Mouse (Mus musculus) CH12.LX (cell line): ENCODE measurements at regions not wholly inside any gene's neighbourhood (a gene's known extent, or its start where the extent isn't known, plus 50 kb on each side); places are given as distances from the start of the nearest gene placed in this dataset.
A peak's percentile ranks its signal among the peaks of the same experiment; 100 is the strongest.
"Not testable (repeated sequence)": the region's sequence is repeated elsewhere in the genome, so short reads cannot be mapped to it uniquely, and the experiment has no call there.

Source experiments
- DNase-seq: peaks from one replicate; pipeline ENCODE4 v3.0.0-alpha.2; 2013; ENCODE audit errors: extremely low read depth
- H3K27ac ChIP-seq: 2 replicates; pipeline ENCODE4 v1.5.1; 2012; ENCODE audit warnings: low read depth, mild to moderate bottlenecking, control low read depth, moderate library complexity; ENCODE audit not compliant: insufficient read depth
- H3K27me3 ChIP-seq: replicated peaks from 2 replicates; pipeline ENCODE3; 2012; ENCODE audit warnings: inconsistent platforms
- H3K36me3 ChIP-seq, 2 experiments: replicated peaks in 1 of 2; 2 replicates each; pipeline versions ENCODE3 to v1.6.1; 2012; ENCODE audit warnings: inconsistent platforms in 1 of 2, low read length in 1 of 2, mild to moderate bottlenecking in 1 of 2, mixed read lengths in 1 of 2, moderate library complexity in 1 of 2; ENCODE audit not compliant: control insufficient read depth in 1 of 2, insufficient read depth in 1 of 2
- H3K4me1 ChIP-seq, 2 experiments: 2 replicates each; pipeline ENCODE4 v1.6.1; 2012; ENCODE audit warnings: inconsistent platforms in 1 of 2, moderate library complexity in 1 of 2; ENCODE audit not compliant: insufficient read depth in 2 of 2, control insufficient read depth in 1 of 2
- H3K4me2 ChIP-seq: 2 replicates; pipeline ENCODE4 v1.6.1; 2012; ENCODE audit warnings: low read depth, mild to moderate bottlenecking, control low read depth; ENCODE audit not compliant: poor library complexity, insufficient read depth, severe bottlenecking
- H3K4me3 ChIP-seq, 3 experiments: fragments of 150-350 bp in 1 of 3; sonication (generic) in 1 of 3; replicated peaks in 1 of 3; 2 replicates each; pipeline versions ENCODE3 to v1.5.1; 2011 to 2012; ENCODE audit warnings: low read depth in 2 of 3, low read length in 2 of 3, mild to moderate bottlenecking in 2 of 3, moderate library complexity in 2 of 3, control low read depth in 1 of 3, improper control_type of control experiment in 1 of 3, inconsistent platforms in 1 of 3, mixed read lengths in 1 of 3; ENCODE audit not compliant: poor library complexity in 1 of 3
- H3K79me2 ChIP-seq: replicated peaks from 2 replicates; pipeline ENCODE4 v1.6.1; 2012; ENCODE audit warnings: mild to moderate bottlenecking, moderate library complexity; ENCODE audit not compliant: control insufficient read depth, poor library complexity, insufficient read depth, severe bottlenecking; ENCODE audit errors: extremely low read depth
- H3K9ac ChIP-seq: 2 replicates; pipeline ENCODE4 v1.6.1; 2012; ENCODE audit warnings: low read depth, mild to moderate bottlenecking, control low read depth, moderate library complexity; ENCODE audit not compliant: insufficient read depth
- H3K9me3 ChIP-seq: replicated peaks from 2 replicates; pipeline ENCODE3; 2012; ENCODE audit warnings: low read length, inconsistent platforms, mixed read lengths
- BHLHE40 ChIP-seq: IDR thresholded peaks from 2 replicates; pipeline ENCODE4 v1.6.1; 2011; ENCODE audit warnings: mild to moderate bottlenecking, low read depth, low read length, improper control_type of control experiment
- JUND ChIP-seq: conservative IDR thresholded peaks from 2 replicates; pipeline ENCODE4 v1.6.1; 2011; ENCODE audit warnings: low read depth, low read length, improper control_type of control experiment
- MAX ChIP-seq: IDR thresholded peaks from 2 replicates; pipeline ENCODE4 v1.6.1; 2011; ENCODE audit warnings: low read length, improper control_type of control experiment
- MXI1 ChIP-seq: IDR thresholded peaks from 2 replicates; pipeline ENCODE4 v1.6.1; 2011; ENCODE audit warnings: mild to moderate bottlenecking, low read depth, low read length, improper control_type of control experiment
- USF2 ChIP-seq: conservative IDR thresholded peaks from 2 replicates; pipeline ENCODE4 v1.6.1; 2011; ENCODE audit warnings: low read depth, low read length, improper control_type of control experiment
- dilution Hi-C: fragments of 300-500 bp; cut with MboI; formaldehyde crosslinking; loops from 2 replicates; pipeline ENCODE4 v1.14.3; 2020; ENCODE audit warnings: low sequenced_read_pairs; ENCODE audit not compliant: extremely low pct_unique_long_range_greater_than_20kb, extremely low pct_ligation_motif_present
- in situ Hi-C: fragments of 300-500 bp; cut with MboI; formaldehyde crosslinking; loops from 3 replicates; pipeline ENCODE4 v1.14.3; 2019; ENCODE audit warnings: low sequenced_read_pairs, low pct_ligation_motif_present, low pct_unique_long_range_greater_than_20kb, mixed read lengths

DNA sequence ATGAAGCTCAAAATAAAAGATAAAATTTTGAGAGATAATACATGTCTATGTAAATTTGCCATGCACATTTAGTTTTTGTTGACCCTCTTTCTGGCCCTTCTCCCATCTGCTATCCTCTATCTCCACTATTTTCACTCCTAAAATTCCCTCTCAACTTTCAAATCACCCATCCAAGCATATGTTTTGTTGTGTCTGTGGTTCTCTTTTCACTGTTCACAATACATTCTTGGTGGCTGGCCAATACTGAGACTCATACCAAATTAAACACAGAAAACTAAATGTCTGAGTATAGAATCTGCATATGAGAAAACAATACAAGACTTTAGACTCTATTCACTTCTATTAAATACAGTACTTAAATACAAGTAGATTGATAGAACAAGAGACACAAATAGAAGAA lies 581.2 kb upstream of the Epha5 start:
- Histone ChIP-seq H3K36me3 (no peaks in the 10 kb centered on the region), H3K27ac (no peak overlapping the region), H3K4me1 (no peaks in the 10 kb centered on the region), H3K79me2 (no peaks in the 10 kb centered on the region), H3K4me3 (no peak overlapping the region), H3K4me2 (no peak overlapping the region), H3K9me3 (peaks cover 2% of the 10 kb centered on the region), H3K9ac (no peak overlapping the region), H3K27me3 (no peaks in the 10 kb centered on the region)
- DNase-seq: no peak
- dilution Hi-C loops: no loop called here
- in situ Hi-C loops: no loop called here
- TF ChIP-seq USF2 (no peak), BHLHE40 (no peak), MXI1 (no peak), MAX (no peak), JUND (no peak)

DNA sequence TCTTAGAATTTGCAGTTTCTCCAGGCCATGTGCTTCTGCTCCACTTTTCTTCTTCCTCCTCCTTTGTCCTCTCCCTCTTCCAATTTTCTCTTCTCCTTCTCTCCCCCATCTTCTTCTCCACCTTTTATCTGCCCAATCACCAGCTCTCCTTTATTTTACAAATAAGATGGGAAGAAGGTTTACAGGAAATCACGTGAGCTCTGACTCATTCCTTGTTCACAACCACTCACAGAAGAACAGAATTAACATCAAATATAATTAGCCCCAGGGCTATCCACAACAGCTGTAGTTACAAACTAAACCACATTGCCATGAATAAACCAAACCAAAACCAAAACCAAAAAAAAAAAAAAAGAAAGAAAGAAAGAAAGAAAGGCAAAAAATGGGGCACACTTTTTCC lies 579.5 kb upstream of the Epha5 start:
- H3K4me2 ChIP-seq, H3K27me3 ChIP-seq, H3K79me2 ChIP-seq, in situ Hi-C loops, H3K4me1 ChIP-seq, H3K4me3 ChIP-seq, H3K9me3 ChIP-seq, H3K36me3 ChIP-seq, DNase-seq, H3K27ac ChIP-seq, dilution Hi-C loops, H3K9ac ChIP-seq: not testable (repeated sequence)
- TF ChIP-seq BHLHE40: peak; percentile 63
